Comparison of ENCODE assay signal across 17 mouse cellular contexts in the genomic region with DNA sequence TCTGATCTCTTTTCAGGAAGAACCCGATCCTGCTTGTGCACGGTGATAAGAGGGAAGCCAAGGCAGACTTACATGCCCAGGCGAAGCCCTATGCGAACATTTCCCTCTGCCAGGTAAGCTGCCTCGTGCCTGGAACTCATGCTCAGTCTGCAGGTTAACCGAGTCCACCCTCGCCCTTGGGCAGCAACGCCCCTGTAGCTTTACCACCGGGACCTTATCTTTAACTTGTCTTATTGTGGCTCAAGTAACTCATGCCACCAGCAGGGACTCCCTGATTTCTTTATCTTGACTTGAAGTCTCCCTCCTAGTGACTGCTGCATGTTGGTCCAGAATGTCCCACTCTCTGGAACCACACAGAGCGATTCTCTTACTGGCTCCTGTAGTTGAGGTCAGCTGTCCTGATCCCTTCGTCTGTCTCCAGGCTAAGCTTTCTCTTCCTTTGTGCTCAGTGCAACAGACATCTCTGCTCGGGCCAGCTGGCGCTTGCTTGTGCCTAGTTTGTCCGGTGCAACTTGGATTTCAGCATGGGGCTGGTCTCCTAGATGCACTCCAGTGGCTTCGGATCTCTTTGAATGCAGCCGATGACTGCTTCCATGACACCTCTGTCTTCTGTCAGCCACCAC. TPM values are rescaled to one million over a fixed set of nuclear protein-coding genes. Genes with fewer than 3 reads are reported as not detected.
A peak's percentile ranks its signal among the peaks of the same experiment; 100 is the strongest.
DNase-seq lines count a peak whose midpoint lies in the region; ATAC-seq and TF ChIP-seq lines count a peak whose summit lies in the region.
"Had no signal": no experiment of that assay in that cellular context is flagged by ENCODE, and none has a peak within 500 bp of the region (broad histone marks: within the 10 kb centered on the region; RNA-seq: fewer than 3 reads in every experiment).

No protein-coding gene starts in this region.

- TF ChIP-seq CTCF in kidney, adult 2 months (conservative IDR thresholded peaks at IDR 0.05; ENCODE audit: insufficient read depth, insufficient read length, low read depth, low read length) = no peak
- no peak for TF ChIP-seq CTCF in ES-Bruce4 (IDR thresholded peaks at IDR 0.05; ENCODE audit: low read depth, low read length)

- TF ChIP-seq EP300 in ES-Bruce4 (IDR thresholded peaks at IDR 0.05; ENCODE audit: insufficient read depth, low read depth, low read length) = no peak

- H3K36me3 ChIP-seq in kidney, adult 2 months (ENCODE audit: control insufficient read depth, insufficient read depth, low read length) = no peaks in the 10 kb centered on the region
- H3K36me3 ChIP-seq in kidney, embryonic 16.5 days (ENCODE audit: insufficient read depth, low read length) = peaks cover 26% of the 10 kb centered on the region
- H3K36me3 ChIP-seq in ES-Bruce4 (ENCODE audit: control insufficient read depth, insufficient read depth, low read length, poor library complexity, severe bottlenecking) = peaks cover 6% of the 10 kb centered on the region
- H3K36me3 ChIP-seq in forebrain, embryonic 14.5 days (ENCODE audit: control insufficient read depth, insufficient read depth, low read length) = peaks cover 77% of the 10 kb centered on the region

- no peaks in the 10 kb centered on the region for H3K27me3 ChIP-seq in kidney, adult 2 months (replicated peaks; ENCODE audit: control insufficient read depth, insufficient read depth, low read length)
- no peaks in the 10 kb centered on the region for H3K27me3 ChIP-seq in kidney, embryonic 16.5 days (ENCODE audit: insufficient read depth, low read length)
- H3K27me3 ChIP-seq in ES-Bruce4 (ENCODE audit: control insufficient read depth, insufficient read depth, low read length, poor library complexity, severe bottlenecking) = no peaks in the 10 kb centered on the region
- H3K27me3 ChIP-seq in forebrain, embryonic 14.5 days (replicated peaks; ENCODE audit: control insufficient read depth, insufficient read depth, low read length) = no peaks in the 10 kb centered on the region
- H3K27me3 ChIP-seq: embryonic facial prominence, embryonic 13.5 days; forebrain, embryonic 13.5 days; heart, embryonic 12.5 days; intestine, embryonic 15.5 days had no signal

- H3K4me1 ChIP-seq in kidney, adult 2 months (ENCODE audit: control insufficient read depth, insufficient read depth, low read length) = peaks cover 2% of the 10 kb centered on the region; the same call in 1 of the 2 replicates
- H3K4me1 ChIP-seq in kidney, embryonic 16.5 days (ENCODE audit: insufficient read depth, low read length) = no peaks in the 10 kb centered on the region
- H3K4me1 ChIP-seq in ES-Bruce4 (ENCODE audit: control insufficient read depth, insufficient read depth, low read length) = no peaks in the 10 kb centered on the region
- H3K4me1 ChIP-seq in forebrain, embryonic 14.5 days (ENCODE audit: control insufficient read depth, insufficient read depth, low read length) = no peaks in the 10 kb centered on the region
- H3K4me1 ChIP-seq: embryonic facial prominence, embryonic 13.5 days; forebrain, embryonic 13.5 days; intestine, embryonic 15.5 days had no signal

- WGBS in kidney, adult 2 months = 91% methylated on average over 16 of the region's 16 CpGs
- WGBS in kidney, embryonic 16.5 days = 87% methylated on average over 16 of the region's 16 CpGs
- 92% methylated on average over 16 of the region's 16 CpGs for WGBS in forebrain, embryonic 14.5 days

- no peak overlapping the region for H3K4me2 ChIP-seq in kidney, embryonic 16.5 days (replicated peaks; ENCODE audit: low read depth, low read length)
- no peak overlapping the region for H3K4me2 ChIP-seq in forebrain, embryonic 14.5 days (ENCODE audit: low read length)
- H3K4me2 ChIP-seq: embryonic facial prominence, embryonic 13.5 days; forebrain, embryonic 13.5 days; heart, embryonic 12.5 days; intestine, embryonic 15.5 days had no signal

- no peak for TF ChIP-seq POLR2A in kidney, adult 2 months (IDR thresholded peaks at IDR 0.05; ENCODE audit: low read depth, low read length)
- no peak for TF ChIP-seq POLR2A in ES-Bruce4 (IDR thresholded peaks at IDR 0.05; ENCODE audit: insufficient read depth, low read length)

- no peaks in the 10 kb centered on the region for H3K9me3 ChIP-seq in kidney, embryonic 16.5 days (ENCODE audit: low read length)
- H3K9me3 ChIP-seq in ES-Bruce4 (replicated peaks; ENCODE audit: control insufficient read depth, insufficient read depth, low read length, poor library complexity, severe bottlenecking) = no peaks in the 10 kb centered on the region
- no peaks in the 10 kb centered on the region for H3K9me3 ChIP-seq in forebrain, embryonic 14.5 days (replicated peaks; ENCODE audit: control insufficient read depth, low read length)
- H3K9me3 ChIP-seq: embryonic facial prominence, embryonic 13.5 days; forebrain, embryonic 13.5 days; heart, embryonic 12.5 days; intestine, embryonic 15.5 days had no signal

- H3K9ac ChIP-seq in kidney, embryonic 16.5 days (replicated peaks; ENCODE audit: low read length) = no peak overlapping the region
- no peak overlapping the region for H3K9ac ChIP-seq in ES-Bruce4 (ENCODE audit: low read depth, poor library complexity, severe bottlenecking)
- no peak overlapping the region for H3K9ac ChIP-seq in forebrain, embryonic 14.5 days (ENCODE audit: low read length)
- H3K9ac ChIP-seq: embryonic facial prominence, embryonic 13.5 days; forebrain, embryonic 13.5 days; heart, embryonic 12.5 days; intestine, embryonic 15.5 days had no signal

- no peak overlapping the region for H3K4me3 ChIP-seq in kidney, adult 2 months (ENCODE audit: insufficient read depth, low read depth, low read length)
- no peak overlapping the region for H3K4me3 ChIP-seq in kidney, embryonic 16.5 days (ENCODE audit: low read length)
- no peak overlapping the region for H3K4me3 ChIP-seq in ES-Bruce4 (ENCODE audit: low read depth, low read length)
- H3K4me3 ChIP-seq in forebrain, embryonic 14.5 days (ENCODE audit: low read depth, low read length) = no peak overlapping the region
- H3K4me3 ChIP-seq: embryonic facial prominence, embryonic 13.5 days; forebrain, embryonic 13.5 days; gastrocnemius, adult 2 months; heart, embryonic 12.5 days; intestine, embryonic 15.5 days had no signal

- no peak overlapping the region for H3K27ac ChIP-seq in kidney, adult 2 months (ENCODE audit: insufficient read depth, low read depth, low read length)
- no peak overlapping the region for H3K27ac ChIP-seq in kidney, embryonic 16.5 days (ENCODE audit: low read length)
- peak overlapping the region; percentile 2; the same call in 1 of the 2 replicates for H3K27ac ChIP-seq in ES-Bruce4 (ENCODE audit: insufficient read depth, low read length)
- H3K27ac ChIP-seq in forebrain, embryonic 14.5 days (ENCODE audit: low read depth, low read length) = no peak overlapping the region
- H3K27ac ChIP-seq: embryonic facial prominence, embryonic 13.5 days; forebrain, embryonic 13.5 days; gastrocnemius, adult 2 months; intestine, embryonic 15.5 days had no signal

- ATAC-seq in kidney, embryonic 16.5 days (ENCODE audit: low FRiP score, low TSS enrichment) = no peak
- peak; percentile 79 for ATAC-seq in megakaryocyte-erythroid progenitor cell, adult 5-6 weeks (replicated peaks; ENCODE audit: low FRiP score, low TSS enrichment, poor library complexity, severe bottlenecking)
- ATAC-seq in forebrain, embryonic 14.5 days = no peak
- ATAC-seq: forebrain, embryonic 13.5 days; intestine, embryonic 15.5 days had no signal

- DNase-seq in heart, adult 11 months = peak; percentile 70
- DNase-seq in heart, adult 8-10 months (ENCODE audit: low spot score) = no peak
- DNase-seq in kidney, adult 2 months = peak; percentile 36
- no peak for DNase-seq in forebrain, embryonic 14.5 days (ENCODE audit: low spot score)
- DNase-seq: adrenal gland, adult 8-10 months; adrenal gland, postnatal 36 days; cerebellum, adult 8-10 months; cerebellum, postnatal 25 days; gastrocnemius, adult 2 months; gastrocnemius, postnatal 25 days had no signal

RNA-seq across cellular contexts. Expression of a gene that starts 14.0 kb away (rescaled TPM):
- 10 to 100 TPM in 1 of 4 experiments, 1 to 10 TPM in 3; 7.5 to 11.1 (median 9.2) TPM for total RNA-seq in heart, adult 8-10 months (2022)
- 11.2 and 11.7 TPM in 2 replicates for polyA plus RNA-seq in kidney, adult 2 months (2012; rRNA removed)
- 61.7 and 66.4 TPM in 2 replicates for polyA plus RNA-seq in kidney, embryonic 16.5 days (2015; fragmentation: Nextera tagmentation; extraction: Ambion mirVana)
- 68.7 and 69.7 TPM in 2 replicates for polyA plus RNA-seq in ES-Bruce4 (2011; ENCODE audit: insufficient read depth, insufficient read length, low read depth, missing spikeins)
- total RNA-seq in megakaryocyte-erythroid progenitor cell, adult 5-6 weeks (2014; fragmentation: Nextera tagmentation) = 52.8 and 60.8 TPM in 2 replicates
- 15.5 and 22.1 TPM in 2 replicates for total RNA-seq in megakaryocyte-erythroid progenitor cell, adult 5-6 weeks (2017)
- polyA plus RNA-seq in forebrain, embryonic 14.5 days (2014; fragmentation: Nextera tagmentation; extraction: Ambion mirVana) = 78.8 and 80.6 TPM in 2 replicates

RNA-seq across cellular contexts. Expression of a gene that starts 14.1 kb away (rescaled TPM):
- total RNA-seq in heart, adult 8-10 months (2022) = under 1 TPM in 2 of 4 experiments, not detected in 2; 0.11 to 0.31 TPM
- 0.24 and 0.25 TPM in 2 replicates for polyA plus RNA-seq in kidney, adult 2 months (2012; rRNA removed)
- polyA plus RNA-seq in kidney, embryonic 16.5 days (2015; fragmentation: Nextera tagmentation; extraction: Ambion mirVana) = 12.5 TPM in 2 replicates
- 8.4 and 12.2 TPM in 2 replicates for polyA plus RNA-seq in ES-Bruce4 (2011; ENCODE audit: insufficient read depth, insufficient read length, low read depth, missing spikeins)
- total RNA-seq in megakaryocyte-erythroid progenitor cell, adult 5-6 weeks (2014; fragmentation: Nextera tagmentation) = 1.2 and 3.5 TPM in 2 replicates
- 3.9 and 14.2 TPM in 2 replicates for total RNA-seq in megakaryocyte-erythroid progenitor cell, adult 5-6 weeks (2017)
- polyA plus RNA-seq in forebrain, embryonic 14.5 days (2014; fragmentation: Nextera tagmentation; extraction: Ambion mirVana) = 8.4 and 12.5 TPM in 2 replicates
- total RNA-seq: gastrocnemius, adult 2 months; gastrocnemius, postnatal 25 days had no signal

Comparison
In these comparisons a context has a peak if more than half of its experiments do, and no peak if none do; other contexts are left out.
1. DNase-seq: peak in heart, adult 11 months (single experiment) and kidney, adult 2 months (single experiment); none in heart, adult 8-10 months (single experiment) and forebrain, embryonic 14.5 days (single experiment).